Mouse (Mus musculus) forebrain, embryonic 11.5 days (tissue): ENCODE measurements around the gene Gria1. TPM values are rescaled to one million over a fixed set of nuclear protein-coding genes. Genes with fewer than 3 reads are reported as not detected.

ENCODE experiments used
- ATAC-seq: fragments of 200-750 bp; cut with Nextera tagmentation; replicated peaks from 2 replicates; pipeline ENCODE4 v1.8.0; 2017; ENCODE audit warnings: moderate TSS enrichment; ENCODE audit not compliant: low FRiP score
- DNase-seq: peaks from one replicate; pipeline ENCODE4 v3.0.0-alpha.2; 2017; ENCODE audit warnings: low spot score
- H3K27ac ChIP-seq: fragments of 300-500 bp; sonication (generic); 2 replicates; pipeline ENCODE4 v1.5.1; 2014; ENCODE audit warnings: low read depth, low read length
- H3K27me3 ChIP-seq: fragments of 300-500 bp; sonication (generic); 2 replicates; pipeline ENCODE4 v1.6.1; 2014; ENCODE audit warnings: mild to moderate bottlenecking, low read length, mixed read lengths; ENCODE audit not compliant: control insufficient read depth, insufficient read depth
- H3K36me3 ChIP-seq: fragments of 300-500 bp; sonication (generic); 2 replicates; pipeline ENCODE4 v1.6.1; 2014; ENCODE audit warnings: mild to moderate bottlenecking, low read length, moderate library complexity, mixed read lengths; ENCODE audit not compliant: control insufficient read depth, insufficient read depth
- H3K4me1 ChIP-seq: fragments of 300-500 bp; sonication (generic); replicated peaks from 2 replicates; pipeline ENCODE4 v1.6.1; 2014; ENCODE audit warnings: low read length, mixed read lengths; ENCODE audit not compliant: control insufficient read depth, insufficient read depth
- H3K4me2 ChIP-seq: fragments of 300-500 bp; sonication (generic); 2 replicates; pipeline ENCODE4 v1.6.1; 2014; ENCODE audit warnings: low read depth, mild to moderate bottlenecking, low read length, moderate library complexity, mixed read lengths; ENCODE audit not compliant: severe bottlenecking
- H3K4me3 ChIP-seq: fragments of 300-500 bp; sonication (generic); 2 replicates; pipeline ENCODE4 v1.5.1; 2014; ENCODE audit warnings: low read depth, low read length
- H3K9ac ChIP-seq: fragments of 300-500 bp; sonication (generic); 2 replicates; pipeline ENCODE4 v1.6.1; 2014; ENCODE audit warnings: low read length
- H3K9me3 ChIP-seq: fragments of 300-500 bp; sonication (generic); 2 replicates; pipeline ENCODE4 v1.6.1; 2016; ENCODE audit warnings: low read length, mixed read lengths; ENCODE audit not compliant: control insufficient read depth
- WGBS: fragments of 180-500 bp; shearing (Covaris S2); extraction: QIAGEN DNeasy Blood & Tissue Kit; methylation state at CpG from one replicate; pipeline ENCODE4 v1.1.7; 2014; 5-methylcytosine and 5-hydroxymethylcytosine counted together
- polyA plus RNA-seq: library from polyadenylated mRNA; unstranded; fragments of >200 nt; fragmentation: Nextera tagmentation; extraction: Ambion mirVana; gene quantifications from 2 replicates; pipeline ENCODE4 v1.2.1, GENCODE M21; 2014

Gene Gria1
- polyA plus RNA-seq, result 2.4 and 2.6 TPM in 2 replicates

GRCm38 (mm10) chr11:57011024-57011690 is at the start of gene Gria1:
Gene Gria1 (plus strand): TSS chr11:57011387.
- 11% methylated on average over 6 of the region's 6 CpGs for WGBS
- H3K9ac ChIP-seq, result no peak within 1 kb of the TSS
- DNase-seq (no peak), ATAC-seq (no peak)
- peaks cover 2% of the 10 kb centered on the region; the same call in 1 of the 2 replicates for H3K27me3 ChIP-seq
- H3K4me1 ChIP-seq, result peaks cover 2% of the 10 kb centered on the region; the same call in 1 of the 2 replicates
- peak within 1 kb of the TSS; percentile 42 for H3K4me2 ChIP-seq
- no peaks in the 10 kb centered on the region for H3K36me3 ChIP-seq
- H3K9me3 ChIP-seq, result no peaks in the 10 kb centered on the region
- H3K27ac ChIP-seq, result no peak within 1 kb of the TSS
- H3K4me3 ChIP-seq, result peak within 1 kb of the TSS; percentile 1; the same call in 1 of the 2 replicates

DNA sequence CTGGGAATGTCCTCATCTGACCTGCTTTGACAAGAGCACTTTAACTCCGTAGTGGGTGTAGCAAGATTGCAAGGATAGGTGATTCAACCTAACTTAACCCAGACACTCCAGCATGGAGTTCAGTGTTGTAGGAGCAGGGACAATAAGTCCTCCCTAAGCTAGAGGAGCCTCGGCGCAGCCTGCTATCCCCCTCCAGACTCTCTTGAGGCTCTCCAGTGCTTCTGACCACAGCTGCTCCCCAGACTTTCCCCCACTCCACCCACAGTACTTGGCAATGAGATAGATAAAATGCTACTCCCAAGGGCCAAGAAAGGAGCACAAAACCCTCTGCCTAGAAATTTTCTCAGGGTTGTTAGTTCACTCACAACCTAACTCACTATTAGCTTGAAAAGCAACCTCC is 49.4 kb upstream of the Gria1 start:
- no peak overlapping the region for H3K4me2 ChIP-seq
- H3K4me1 ChIP-seq, result no peaks in the 10 kb centered on the region
- no peak overlapping the region for H3K27ac ChIP-seq
- H3K36me3 ChIP-seq, result no peaks in the 10 kb centered on the region
- WGBS, result 93% methylated on average over 3 of the region's 3 CpGs
- H3K4me3 ChIP-seq, result no peak overlapping the region
- DNase-seq (no peak), ATAC-seq (no peak)
- H3K27me3 ChIP-seq, result no peaks in the 10 kb centered on the region
- no peaks in the 10 kb centered on the region for H3K9me3 ChIP-seq
- H3K9ac ChIP-seq, result no peak overlapping the region

GRCm38 (mm10) chr11:56972814-56973213 is 38.4 kb upstream of the Gria1 start:
- Histone ChIP-seq H3K4me1 (no peaks in the 10 kb centered on the region), H3K4me3 (no peak overlapping the region), H3K27me3 (no peaks in the 10 kb centered on the region), H3K4me2 (no peak overlapping the region), H3K27ac (no peak overlapping the region), H3K9me3 (no peaks in the 10 kb centered on the region), H3K36me3 (no peaks in the 10 kb centered on the region), H3K9ac (no peak overlapping the region)
- DNase-seq (no peak), ATAC-seq (no peak)
- 62% methylated on average over 1 of the region's 1 CpGs for WGBS

DNA sequence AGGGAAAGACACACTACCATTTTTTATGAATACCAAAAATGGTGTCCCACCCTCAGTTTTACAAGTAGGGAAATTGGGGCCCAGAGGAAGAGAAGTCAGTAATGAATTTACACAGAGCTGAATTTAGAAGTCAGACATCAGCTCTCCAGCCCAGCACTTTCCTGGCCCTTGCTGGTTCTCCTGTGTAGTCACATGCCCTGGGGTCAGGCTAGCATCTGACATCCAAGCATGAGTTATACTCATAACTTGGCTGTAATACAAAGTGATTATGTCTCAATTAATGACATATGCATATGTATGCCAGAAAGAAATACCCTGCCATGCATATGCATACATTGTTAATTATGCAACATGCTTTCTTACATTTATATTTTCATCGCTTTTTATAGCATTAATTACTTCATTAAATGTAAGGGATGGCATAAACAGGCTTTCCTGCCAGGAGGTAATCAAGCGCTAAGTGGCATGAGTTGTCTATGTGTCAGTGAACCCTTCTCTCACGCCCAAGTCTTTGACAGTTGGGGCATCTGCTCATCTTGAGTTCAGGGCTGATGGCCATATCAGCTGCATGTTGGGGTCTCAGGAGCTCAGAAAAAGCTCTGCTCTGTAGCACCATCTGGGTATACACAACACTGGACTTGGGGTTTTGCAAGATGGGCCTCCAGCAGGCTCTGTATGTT is 26.7 kb upstream of the Gria1 start:
- H3K4me2 ChIP-seq, result no peak overlapping the region
- H3K27me3 ChIP-seq, result no peaks in the 10 kb centered on the region
- no peaks in the 10 kb centered on the region for H3K36me3 ChIP-seq
- DNase-seq (no peak), ATAC-seq (no peak)
- no peaks in the 10 kb centered on the region for H3K4me1 ChIP-seq
- H3K9me3 ChIP-seq, result no peaks in the 10 kb centered on the region
- 91% methylated on average over 3 of the region's 3 CpGs for WGBS
- no peak overlapping the region for H3K27ac ChIP-seq
- no peak overlapping the region for H3K9ac ChIP-seq
- H3K4me3 ChIP-seq, result no peak overlapping the region

DNA sequence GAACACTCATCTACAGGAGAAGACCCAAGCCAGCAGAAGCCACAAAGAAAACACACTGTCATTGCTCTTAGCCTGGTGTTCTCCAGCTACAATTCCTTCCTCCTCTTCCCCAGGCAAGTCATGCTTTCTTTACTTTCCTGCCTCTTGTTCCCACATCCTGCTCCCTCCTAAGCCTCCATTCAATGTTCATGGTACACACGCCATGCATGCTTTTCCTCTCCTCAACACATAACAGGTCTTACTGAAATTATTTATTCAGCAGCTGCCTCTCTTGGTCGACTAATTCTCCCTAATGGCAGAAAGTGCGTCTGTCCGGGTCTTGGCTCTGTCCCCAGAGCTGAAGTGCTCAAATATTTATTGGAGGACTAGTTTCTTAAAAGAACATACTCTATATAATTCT is 25.7 kb upstream of the Gria1 start:
- Histone ChIP-seq H3K9ac (no peak overlapping the region), H3K9me3 (no peaks in the 10 kb centered on the region), H3K4me3 (no peak overlapping the region), H3K4me1 (no peaks in the 10 kb centered on the region), H3K27ac (no peak overlapping the region), H3K27me3 (no peaks in the 10 kb centered on the region), H3K4me2 (no peak overlapping the region), H3K36me3 (no peaks in the 10 kb centered on the region)
- DNase-seq (no peak), ATAC-seq (no peak)
- 85% methylated on average over 4 of the region's 4 CpGs for WGBS

- no peaks in the 10 kb centered on the region for H3K9me3 ChIP-seq
- no peaks in the 10 kb centered on the region for H3K36me3 ChIP-seq
- ATAC-seq, result no peak
- no peaks in the 10 kb centered on the region for H3K4me1 ChIP-seq
- H3K27ac ChIP-seq, result no peak overlapping the region
- no peaks in the 10 kb centered on the region for H3K27me3 ChIP-seq
- no peak overlapping the region for H3K4me3 ChIP-seq
- DNase-seq, result no peak
- WGBS, result 78% methylated on average over 3 of the region's 3 CpGs
- H3K9ac ChIP-seq, result no peak overlapping the region
- H3K4me2 ChIP-seq, result no peak overlapping the region
Observed at GRCm38 (mm10) chr11:56999601-57000001, 11.6 kb upstream of the Gria1 start.

DNA sequence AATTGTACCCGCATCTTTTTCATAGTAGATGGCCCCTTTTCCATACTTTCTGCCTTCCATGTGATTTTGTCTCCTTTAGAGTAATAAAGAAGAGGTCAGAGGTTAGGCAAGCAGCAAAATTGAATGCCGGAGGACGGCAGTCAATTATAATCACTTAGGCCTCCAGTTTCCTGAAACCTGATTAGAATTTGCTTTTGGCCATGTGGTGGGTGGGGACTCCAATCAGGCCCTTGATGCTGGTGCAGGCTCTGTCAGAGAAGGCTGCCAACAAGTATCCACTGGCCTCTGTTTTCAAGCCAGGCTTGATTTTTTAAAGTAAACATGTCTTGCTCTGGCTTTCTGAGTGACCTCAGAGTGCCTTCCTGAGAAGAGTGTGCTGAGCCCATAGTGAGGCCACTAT is 6.6 kb upstream of the Gria1 start:
- WGBS, result 29% methylated on average over 3 of the region's 3 CpGs
- DNase-seq (no peak), ATAC-seq (no peak)
- Histone ChIP-seq H3K4me2 (no peak overlapping the region), H3K4me3 (no peak overlapping the region), H3K27me3 (no peaks in the 10 kb centered on the region; the same call in 1 of the 2 replicates), H3K9ac (no peak overlapping the region), H3K36me3 (no peaks in the 10 kb centered on the region), H3K27ac (no peak overlapping the region), H3K9me3 (no peaks in the 10 kb centered on the region), H3K4me1 (no peaks in the 10 kb centered on the region)

GRCm38 (mm10) chr11:57005341-57005740 is 5.8 kb upstream of the Gria1 start:
- no peak for ATAC-seq
- no peak overlapping the region for H3K9ac ChIP-seq
- H3K4me1 ChIP-seq, result no peaks in the 10 kb centered on the region
- H3K9me3 ChIP-seq, result no peaks in the 10 kb centered on the region
- no peak for DNase-seq
- no peaks in the 10 kb centered on the region; the same call in 1 of the 2 replicates for H3K27me3 ChIP-seq
- no peak overlapping the region for H3K27ac ChIP-seq
- WGBS, result 84% methylated on average over 7 of the region's 7 CpGs
- H3K36me3 ChIP-seq, result no peaks in the 10 kb centered on the region
- H3K4me3 ChIP-seq, result no peak overlapping the region
- H3K4me2 ChIP-seq, result no peak overlapping the region
